Mouse (Mus musculus) gastrocnemius, postnatal 14 days (tissue): Measurements from ENCODE around the gene Zfp536. TPM values are rescaled to one million over a fixed set of nuclear protein-coding genes. Genes with fewer than 3 reads are reported as not detected.

Experiments used
- DNase-seq: peaks from one replicate; pipeline ENCODE4 v3.0.0; 2021; ENCODE audit warnings: mixed read lengths
- intact Hi-C: fragments of 180-260 bp; cut with DNase I; formaldehyde crosslinking; loops from one replicate; pipeline ENCODE4 v1.15.1; 2025; ENCODE audit warnings: low total_unique reads
- total RNA-seq, 2 experiments: library from RNA; stranded (reverse); gene quantifications; 2 replicates each; pipeline ENCODE4 v1.2.3; 2021

Gene Zfp536
- total RNA-seq, 2 experiments from 2014 or later = 2.2 to 2.7 TPM

DNA sequence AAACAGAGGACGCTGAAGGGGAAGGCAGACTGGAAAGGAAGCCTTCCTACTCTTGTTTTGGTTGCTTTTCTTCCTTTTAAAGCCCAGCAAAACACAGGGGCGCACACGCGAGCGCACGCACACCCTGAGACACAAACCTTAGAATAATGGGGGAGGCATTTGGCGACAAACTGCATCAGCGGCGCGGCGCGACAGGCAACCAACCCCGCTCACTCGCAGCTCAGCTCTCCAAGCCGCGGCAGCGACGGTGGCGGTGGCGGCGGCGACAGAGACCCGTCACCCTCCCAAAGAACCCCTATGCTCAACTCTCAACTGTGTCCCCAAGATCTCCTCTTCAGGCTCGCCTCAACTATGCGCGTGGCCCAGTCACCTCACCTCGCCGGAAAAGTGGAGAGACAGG, 4.4 kb downstream of the Zfp536 start:
- DNase-seq = peak; percentile 13
- intact Hi-C loops = no loop called here

DNA sequence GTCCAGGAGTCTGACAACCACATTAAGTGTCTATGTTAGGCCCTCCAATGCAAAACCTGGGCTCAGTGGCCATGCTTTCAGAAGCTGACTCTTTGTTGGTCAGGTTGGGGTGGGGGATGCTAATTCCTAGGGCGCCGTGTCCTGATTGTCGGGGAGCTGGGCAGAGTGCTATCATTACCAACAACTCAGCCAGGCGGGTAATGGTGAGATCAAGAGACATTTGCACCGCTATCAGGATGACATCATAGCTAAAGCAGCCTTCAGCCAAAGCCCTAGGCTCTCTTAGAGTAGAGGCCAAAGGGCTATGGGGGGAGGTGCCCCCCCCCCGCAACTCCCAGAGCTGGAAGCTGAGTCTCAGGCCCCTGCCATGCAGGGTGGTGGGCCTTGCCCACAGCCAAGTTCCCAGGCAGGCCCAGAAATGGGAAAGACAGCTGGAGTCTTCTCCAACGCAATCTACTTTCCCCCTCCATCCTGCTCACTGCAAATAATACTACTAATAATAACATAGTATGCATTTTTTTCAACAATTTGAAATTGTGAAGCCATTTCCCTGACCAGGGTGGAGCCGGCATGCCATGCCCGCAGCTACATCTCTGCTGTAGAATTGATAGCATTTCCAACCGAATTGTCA, 5.0 kb downstream of the Zfp536 start:
- no peak for DNase-seq
- intact Hi-C loops = no loop called here

- no peak for DNase-seq
- intact Hi-C loops = no loop called here
Observed at GRCm38 (mm10) chr7:37758886-37759285, 14.6 kb downstream of the Zfp536 start.

DNA sequence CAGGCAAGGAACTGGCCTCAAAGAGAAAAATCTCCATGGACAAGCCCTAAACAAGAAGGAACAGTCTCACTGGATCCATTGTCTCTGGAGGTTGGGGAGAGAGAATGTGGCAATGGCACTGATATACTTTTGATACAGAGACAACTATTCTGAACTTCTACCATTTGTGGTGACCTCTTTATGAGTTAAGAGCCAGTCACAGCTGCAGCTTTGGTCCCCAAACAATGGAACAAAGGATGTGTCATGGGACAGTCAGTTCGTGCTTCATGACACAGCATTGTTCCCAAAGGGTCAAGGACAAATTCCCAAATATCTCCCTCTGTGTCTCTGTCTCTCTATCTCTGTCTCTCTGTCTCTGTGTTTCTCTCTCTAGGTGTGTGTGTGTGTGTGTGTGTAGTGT, 20.4 kb downstream of the Zfp536 start:
- no peak for DNase-seq
- intact Hi-C loops = no loop called here

GRCm38 (mm10) chr7:37746133-37746761, 27.2 kb downstream of the Zfp536 start:
- intact Hi-C loops = no loop called here
- no peak for DNase-seq

DNA sequence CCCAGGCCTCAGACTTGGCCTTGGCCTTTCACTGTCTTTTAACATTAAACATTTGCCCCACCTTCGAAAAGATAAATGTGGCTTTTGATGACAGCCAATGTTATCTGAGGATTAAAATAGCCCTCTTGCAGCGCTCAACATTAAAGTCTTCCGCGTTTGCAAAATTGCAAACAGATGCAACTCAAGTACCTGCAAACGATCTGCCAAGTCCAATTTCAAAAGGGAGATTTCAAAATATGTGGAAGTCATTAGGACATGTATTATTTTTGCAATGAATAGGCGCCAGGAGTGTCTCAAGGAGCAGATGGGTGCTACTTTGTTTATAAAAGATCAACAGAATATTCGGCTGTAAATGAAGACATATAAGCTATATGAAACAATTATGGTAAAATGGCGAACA, 30.1 kb downstream of the Zfp536 start:
- no peak for DNase-seq
- intact Hi-C loops = no loop called here

- intact Hi-C loops = no loop called here
Observed at GRCm38 (mm10) chr7:37737191-37737590, 36.2 kb downstream of the Zfp536 start.

DNA sequence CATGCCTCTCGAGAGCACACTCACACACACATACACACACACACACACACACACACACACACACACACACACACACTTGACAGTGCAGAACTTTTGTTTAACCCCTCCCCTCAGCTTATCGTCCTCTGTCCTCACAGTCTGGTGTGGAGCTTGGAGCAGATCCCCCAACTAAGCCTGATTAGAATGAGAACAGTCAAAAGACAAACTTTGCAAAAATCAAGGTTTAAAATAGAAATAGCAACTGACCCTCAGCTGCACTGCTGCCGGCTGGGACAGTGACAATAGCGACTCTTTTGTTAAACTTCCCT, 37.1 kb downstream of the Zfp536 start:
- no peak for DNase-seq
- intact Hi-C loops = no loop called here

More at GRCm38 (mm10) chr7:37737191-37737590, 36.2 kb downstream of the Zfp536 start:
- DNase-seq = no peak

GRCm38 (mm10) chr7:37735707-37736412, 37.6 kb downstream of the Zfp536 start:
- no peak for DNase-seq
- intact Hi-C loops = no loop called here

DNA sequence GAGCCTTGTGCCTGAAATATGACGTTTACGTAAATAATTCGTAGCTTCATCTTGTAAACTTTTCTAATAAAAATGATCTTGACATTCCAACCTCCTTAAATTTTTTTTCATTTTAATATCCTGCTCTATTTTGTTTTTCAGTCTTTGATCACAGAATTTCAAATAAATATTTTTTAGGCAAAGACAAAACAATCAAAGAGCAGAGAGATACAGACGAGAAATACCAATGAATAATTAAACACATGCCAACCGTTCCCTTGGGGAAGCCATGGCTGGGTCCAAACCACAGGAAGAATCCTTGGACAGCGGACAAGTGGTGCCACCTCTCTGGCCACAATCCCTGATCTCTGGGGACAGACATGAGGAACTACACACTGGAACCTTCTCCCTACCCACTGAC, 38.3 kb downstream of the Zfp536 start:
- no peak for DNase-seq
- intact Hi-C loops = no loop called here

- DNase-seq = no peak
- intact Hi-C loops = no loop called here
Observed at GRCm38 (mm10) chr7:37734576-37734975, 38.9 kb downstream of the Zfp536 start.

- DNase-seq = no peak
- intact Hi-C loops = no loop called here
Observed at GRCm38 (mm10) chr7:37733996-37734395, 39.4 kb downstream of the Zfp536 start.

- intact Hi-C loops = no loop called here
- no peak for DNase-seq
Observed at GRCm38 (mm10) chr7:37732741-37733140, 40.7 kb downstream of the Zfp536 start.

DNA sequence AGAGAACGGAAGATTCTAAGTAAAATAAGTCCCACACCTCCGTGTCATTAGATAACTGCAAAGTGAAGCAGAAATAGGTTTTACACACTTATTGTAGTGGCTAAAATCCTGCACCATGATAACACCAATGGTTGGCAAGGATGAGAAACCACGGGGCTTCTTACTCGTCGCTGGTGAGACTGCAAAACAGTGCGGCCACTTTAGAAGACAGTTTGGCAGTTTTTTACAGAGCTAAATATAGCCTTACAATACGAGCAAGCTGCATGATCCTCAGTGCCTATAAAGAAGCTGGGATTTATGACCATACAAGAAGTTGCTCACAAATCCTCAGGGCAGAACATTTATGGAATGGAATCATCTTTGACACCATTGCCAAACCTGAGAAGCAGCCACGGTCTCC, 45.7 kb downstream of the Zfp536 start:
- intact Hi-C loops = no loop called here
- no peak for DNase-seq

- intact Hi-C loops = no loop called here
Observed at GRCm38 (mm10) chr7:37724002-37724790, 49.2 kb downstream of the Zfp536 start.

GRCm38 (mm10) chr7:37723191-37723592, 50.2 kb downstream of the Zfp536 start:
- intact Hi-C loops = no loop called here

More at GRCm38 (mm10) chr7:37724002-37724790, 49.2 kb downstream of the Zfp536 start:
- DNase-seq = no peak

DNA sequence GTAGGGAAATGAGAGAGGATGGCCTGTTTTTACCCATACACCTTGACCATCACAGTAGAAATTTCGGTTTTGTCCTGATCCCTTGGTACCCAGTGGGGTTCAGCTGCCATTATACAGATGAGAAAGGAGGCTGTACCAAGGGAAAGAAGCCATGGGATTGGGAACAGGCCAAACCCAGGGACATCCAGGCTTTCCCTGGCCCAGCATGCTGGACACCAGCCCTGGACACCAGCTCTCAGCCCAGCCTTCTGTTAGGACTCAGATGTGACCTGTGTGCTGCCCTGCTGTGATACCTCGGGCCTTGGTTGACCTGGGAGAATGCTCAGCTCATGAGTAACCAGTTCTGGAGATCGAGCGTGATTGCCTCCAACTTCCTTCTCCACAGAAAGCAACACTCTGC, 51.8 kb downstream of the Zfp536 start:
- intact Hi-C loops = no loop called here
- no peak for DNase-seq

More at GRCm38 (mm10) chr7:37723191-37723592, 50.2 kb downstream of the Zfp536 start:
- DNase-seq = no peak

DNA sequence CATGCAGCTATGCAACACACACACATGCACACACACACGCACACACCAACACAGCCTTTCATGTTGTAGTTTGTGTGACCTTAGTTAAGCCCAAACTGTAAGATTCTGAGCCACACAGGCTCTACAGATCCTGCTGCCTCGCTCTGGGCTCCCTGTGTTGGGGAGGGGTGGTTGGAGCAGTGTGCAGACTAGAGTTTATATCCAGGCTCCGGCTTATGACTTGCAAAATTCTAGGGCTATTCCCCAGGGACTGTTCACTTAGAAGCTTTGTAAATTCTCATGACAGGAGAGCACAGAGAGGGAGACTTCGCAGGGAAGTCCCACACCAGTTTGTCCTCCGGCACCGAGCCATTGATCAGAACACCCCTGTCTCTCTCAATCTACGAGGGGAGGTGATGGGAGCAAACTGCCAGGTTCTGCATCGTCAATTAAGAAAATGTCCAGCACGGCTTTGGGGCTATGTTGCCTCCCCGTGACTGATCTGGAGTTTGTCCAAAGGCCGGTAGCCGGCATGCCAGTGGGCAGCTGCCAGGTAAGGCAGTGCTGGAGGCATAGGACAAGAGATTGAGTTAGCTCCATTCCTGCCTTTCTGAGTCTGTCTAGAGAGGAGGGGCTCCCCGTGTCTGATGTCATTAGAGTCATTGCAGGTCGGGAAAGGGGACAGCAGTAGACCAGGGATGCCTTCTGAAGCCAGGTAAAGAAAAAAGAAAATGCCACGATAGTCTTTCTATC, 54.6 kb downstream of the Zfp536 start:
- intact Hi-C loops = no loop called here
- no peak for DNase-seq

GRCm38 (mm10) chr7:37717071-37717470, 56.4 kb downstream of the Zfp536 start:
- DNase-seq = no peak
- intact Hi-C loops = no loop called here

DNA sequence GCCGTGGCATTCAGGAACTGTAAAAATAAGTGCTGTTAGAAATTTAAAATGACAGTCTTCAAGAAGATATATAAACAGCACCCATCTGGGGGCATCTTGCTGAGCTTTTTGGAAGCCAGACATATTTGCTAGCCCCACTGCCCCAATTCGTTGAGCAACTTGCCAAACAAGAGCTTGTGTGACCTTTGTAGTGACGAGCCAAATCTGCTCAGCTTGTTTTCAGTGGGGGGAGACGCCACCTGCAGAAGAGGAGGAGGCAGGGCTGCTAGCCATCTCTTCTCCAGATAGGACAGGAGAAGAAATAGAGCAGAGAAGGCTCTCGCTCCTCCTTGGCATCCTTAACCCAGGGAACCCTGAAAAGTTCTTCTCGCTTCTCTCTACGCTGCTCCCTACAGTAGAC, 56.8 kb downstream of the Zfp536 start:
- intact Hi-C loops = no loop called here
- DNase-seq = no peak
